Mouse (Mus musculus) layer of hippocampus, adult 2 months (tissue): Measurements from ENCODE around the gene Syngr2. TPM values are rescaled to one million over a fixed set of nuclear protein-coding genes. Genes with fewer than 3 reads are reported as not detected.
"Not testable (repeated sequence)": the region's sequence is repeated elsewhere in the genome, so short reads cannot be mapped to it uniquely, and the experiment has no call there.

Experiments
- DNase-seq, 2 experiments: peaks; one replicate each; pipeline ENCODE4 v3.0.0; 2022; ENCODE audit warnings: low spot score in 2 of 2
- H3K27ac ChIP-seq: fragments of 200-600 bp; 2 replicates; pipeline ENCODE4 v1.8.1; 2022
- H3K4me3 ChIP-seq: fragments of 200-600 bp; 2 replicates; pipeline ENCODE4 v1.8.1; 2022; ENCODE audit warnings: mild to moderate bottlenecking
- CTCF ChIP-seq: fragments of 200-600 bp; conservative IDR thresholded peaks from 2 replicates; pipeline ENCODE4 v1.8.1; 2022; ENCODE audit warnings: antibody characterized with exemption, mild to moderate bottlenecking, moderate library complexity
- total RNA-seq, 2 experiments: library from RNA; stranded (reverse); gene quantifications; 2 replicates each; pipeline ENCODE4 v1.2.3; 2021

Syngr2 gene
- total RNA-seq, 2 experiments from 2014 or later, result 10.2 to 13.4 TPM

DNA sequence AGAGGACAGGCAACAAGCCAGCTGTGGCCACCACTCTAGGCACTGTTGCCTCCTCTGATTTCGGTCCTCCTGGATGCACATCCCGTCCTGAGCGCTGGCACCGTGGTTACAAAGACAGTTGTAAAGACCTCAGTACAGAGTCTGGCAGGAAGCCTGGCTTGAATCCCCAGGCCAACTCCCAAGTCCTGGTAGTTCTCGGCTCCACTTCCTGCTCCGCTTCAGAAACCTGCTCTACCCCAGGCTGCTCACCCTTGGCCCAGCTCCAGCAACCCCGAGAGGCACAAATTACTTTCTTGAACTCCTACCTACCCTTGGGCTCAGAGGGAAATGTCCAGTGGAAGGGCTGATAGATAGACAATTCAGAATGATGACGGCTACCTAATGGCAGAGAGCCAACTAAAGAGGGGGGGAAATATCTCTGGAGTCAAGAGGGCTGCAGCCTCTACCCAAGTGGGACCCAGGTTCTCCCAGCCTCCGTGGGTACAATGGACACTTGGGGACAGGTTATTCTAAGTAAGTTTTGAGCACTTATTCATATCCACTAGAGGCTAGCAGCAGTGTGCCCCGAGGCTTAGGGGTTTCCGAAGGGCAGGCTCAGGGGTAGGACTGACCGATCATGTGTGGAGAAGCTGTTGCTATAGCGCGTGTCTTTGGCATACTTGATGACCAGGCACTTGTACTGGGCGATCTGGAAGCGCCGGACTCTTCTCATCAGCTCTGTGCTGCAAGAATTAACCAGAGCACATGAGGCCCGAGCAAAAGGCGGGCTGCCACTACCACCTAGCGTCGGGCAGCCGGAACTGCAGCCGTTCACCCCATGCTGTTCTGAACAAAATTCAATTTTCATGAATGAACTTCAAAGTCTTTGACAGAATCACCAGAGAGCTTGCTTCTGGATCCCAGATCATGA lies 14.8 kb downstream of the Syngr2 start:
- H3K4me3 ChIP-seq, result peak overlapping the region; percentile 36
- no peak overlapping the region for H3K27ac ChIP-seq

DNA sequence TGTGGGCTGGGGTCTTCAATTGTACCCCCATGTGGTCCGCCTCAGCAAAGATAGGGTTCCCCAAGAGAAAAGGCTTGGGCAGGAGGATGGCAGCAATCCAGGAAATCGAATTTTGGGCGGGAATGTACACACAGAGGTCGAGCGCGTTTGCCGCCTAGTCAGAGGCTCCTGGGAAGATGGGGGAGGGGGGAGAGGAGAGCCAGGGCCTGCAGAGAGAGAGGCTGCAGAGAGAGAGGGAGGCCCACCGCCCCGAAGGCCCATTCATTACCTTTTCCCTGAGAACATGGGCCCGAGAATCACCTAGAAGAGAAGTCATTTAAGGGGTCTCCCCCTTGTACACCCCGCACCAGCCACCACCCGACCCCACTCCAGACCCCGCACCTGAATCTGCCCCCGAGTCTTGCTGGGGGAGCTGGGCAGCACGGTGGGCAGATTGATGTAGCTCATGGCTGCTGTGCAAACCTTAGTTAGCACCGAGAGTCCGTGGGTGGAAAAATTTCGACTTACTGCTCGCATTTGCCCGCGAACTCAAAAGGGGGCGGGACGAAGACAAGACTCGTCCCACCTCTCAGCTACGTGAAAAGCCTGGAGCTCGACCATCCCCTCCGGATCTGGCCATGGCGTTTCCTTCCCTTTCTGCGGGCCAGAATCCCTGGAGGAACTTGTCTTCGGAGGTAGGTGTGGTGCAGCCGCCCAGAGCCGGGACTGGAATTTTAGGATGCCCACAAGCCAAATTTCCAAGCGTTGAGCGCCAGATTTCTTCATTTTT lies 16.0 kb downstream of the Syngr2 start, which contains the start of the genes Afmid and Tk1:
Gene Afmid (plus strand): TSS at position 592 of the 769 bp plus-strand sequence.
Gene Tk1 (minus strand): TSS at position 760 of the 769 bp plus-strand sequence.
- no peak for TF ChIP-seq CTCF
- no peak for DNase-seq
- Histone ChIP-seq H3K27ac (no peak within 1 kb of the TSS), H3K4me3 (peak within 1 kb of the TSS; percentile 28)

More for the DNA sequence above, 14.8 kb downstream of the Syngr2 start:
- DNase-seq, result peak; percentile 69 to 79
- peak; percentile 97 for TF ChIP-seq CTCF

DNA sequence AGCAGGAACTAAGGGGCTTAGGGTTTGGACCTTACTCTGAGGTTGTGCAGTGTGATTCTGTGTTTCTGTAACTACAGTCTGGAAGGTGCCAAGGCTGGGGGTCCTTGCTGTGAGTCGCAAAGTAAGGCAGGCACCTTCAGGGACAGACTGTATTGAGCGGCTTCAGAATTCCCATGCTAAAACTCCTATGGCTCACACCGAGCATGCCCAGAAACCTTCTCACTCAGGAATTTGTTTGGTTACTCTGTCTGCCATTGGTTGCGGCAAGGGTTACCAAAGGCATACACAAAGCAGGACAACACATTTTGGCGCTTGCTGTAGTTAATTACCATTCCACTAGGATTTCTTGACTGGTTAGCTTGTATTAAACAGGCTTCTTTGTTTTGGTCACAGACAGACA lies 16.7 kb downstream of the Syngr2 start:
- H3K4me3 ChIP-seq, result peak overlapping the region; percentile 28; the same call in 1 of the 2 replicates
- no peak overlapping the region for H3K27ac ChIP-seq
- TF ChIP-seq CTCF, result no peak
- DNase-seq, result no peak

DNA sequence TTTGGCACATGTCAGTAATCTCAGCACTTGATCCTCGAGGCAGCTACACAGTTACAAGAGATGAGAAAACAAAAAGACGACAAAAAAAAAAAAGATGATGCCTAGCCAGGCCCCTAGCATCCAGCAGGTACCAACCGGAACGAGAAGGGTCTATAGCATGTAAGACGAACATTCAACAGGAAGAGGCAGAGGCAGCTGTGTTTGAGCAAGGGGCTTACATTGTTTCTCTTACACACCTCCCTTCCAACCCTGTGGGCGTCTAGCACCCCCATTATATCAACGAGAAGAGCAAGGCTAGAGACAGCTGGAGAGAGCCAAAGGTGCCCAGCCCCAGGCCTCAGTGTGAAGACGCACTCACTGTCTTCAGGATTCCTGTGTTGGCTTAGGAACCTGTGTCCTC lies 17.4 kb downstream of the Syngr2 start:
- no peak for TF ChIP-seq CTCF
- Histone ChIP-seq H3K27ac (no peak overlapping the region), H3K4me3 (no peak overlapping the region)
- no peak for DNase-seq

DNA sequence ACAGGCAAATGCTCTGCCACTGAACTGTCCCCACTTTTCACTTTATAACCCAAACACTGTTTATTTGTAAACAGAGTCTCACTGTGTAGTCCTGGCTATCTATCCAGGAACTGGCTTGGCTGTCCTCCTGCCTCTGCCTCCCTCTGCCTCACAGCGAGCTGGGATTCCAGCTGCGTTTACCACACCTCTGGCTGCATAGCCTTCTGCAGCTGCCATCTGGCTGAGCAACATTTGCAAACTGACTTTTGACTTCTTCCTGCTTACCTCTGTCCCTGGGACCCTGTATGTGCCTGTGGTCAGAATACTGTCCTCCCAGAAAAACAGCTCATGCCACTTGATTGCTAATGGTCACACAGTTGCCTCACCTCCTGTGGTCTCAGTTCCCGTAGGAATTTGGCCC lies 17.9 kb downstream of the Syngr2 start:
- no peak for DNase-seq
- Histone ChIP-seq H3K4me3 (no peak overlapping the region), H3K27ac (no peak overlapping the region)
- no peak for TF ChIP-seq CTCF

DNA sequence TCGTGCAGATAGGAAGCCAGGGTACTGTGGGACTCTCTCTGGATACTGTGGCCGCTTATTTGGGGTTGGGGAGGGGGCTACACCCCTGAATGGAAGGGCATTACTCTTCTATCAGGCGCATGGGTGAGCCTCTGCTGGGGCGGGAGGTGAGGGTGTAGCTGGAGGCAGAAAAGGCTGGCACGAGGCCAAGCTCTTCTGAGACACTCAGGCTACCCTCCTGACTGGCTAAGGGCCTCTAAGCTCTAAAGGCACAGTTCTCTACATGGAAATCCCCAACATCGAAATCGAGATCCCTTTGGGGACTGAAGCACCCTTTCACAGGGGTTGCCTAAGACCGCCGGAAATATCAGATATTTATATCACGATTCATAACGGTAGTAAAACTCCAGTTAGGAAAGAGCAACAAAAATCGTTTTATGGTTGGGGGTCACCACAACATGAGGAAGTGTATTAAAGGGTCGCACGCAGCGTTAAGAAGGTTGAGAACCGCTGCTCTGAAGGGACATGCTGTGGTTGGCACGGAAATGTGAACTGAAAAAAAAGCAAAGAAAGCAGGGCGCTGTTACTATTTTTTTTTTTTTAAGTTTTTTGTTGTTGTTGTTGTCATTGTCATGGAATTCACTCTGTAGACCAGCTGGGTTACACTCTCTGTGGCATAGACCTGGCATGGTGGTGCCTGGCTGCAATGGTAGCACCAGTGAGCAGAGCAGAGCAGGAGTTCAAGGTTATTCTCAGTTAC lies 18.9 kb downstream of the Syngr2 start:
- Histone ChIP-seq H3K4me3 (no peak overlapping the region), H3K27ac (peak overlapping the region; percentile 47)
- TF ChIP-seq CTCF, result no peak
- no peak for DNase-seq

DNA sequence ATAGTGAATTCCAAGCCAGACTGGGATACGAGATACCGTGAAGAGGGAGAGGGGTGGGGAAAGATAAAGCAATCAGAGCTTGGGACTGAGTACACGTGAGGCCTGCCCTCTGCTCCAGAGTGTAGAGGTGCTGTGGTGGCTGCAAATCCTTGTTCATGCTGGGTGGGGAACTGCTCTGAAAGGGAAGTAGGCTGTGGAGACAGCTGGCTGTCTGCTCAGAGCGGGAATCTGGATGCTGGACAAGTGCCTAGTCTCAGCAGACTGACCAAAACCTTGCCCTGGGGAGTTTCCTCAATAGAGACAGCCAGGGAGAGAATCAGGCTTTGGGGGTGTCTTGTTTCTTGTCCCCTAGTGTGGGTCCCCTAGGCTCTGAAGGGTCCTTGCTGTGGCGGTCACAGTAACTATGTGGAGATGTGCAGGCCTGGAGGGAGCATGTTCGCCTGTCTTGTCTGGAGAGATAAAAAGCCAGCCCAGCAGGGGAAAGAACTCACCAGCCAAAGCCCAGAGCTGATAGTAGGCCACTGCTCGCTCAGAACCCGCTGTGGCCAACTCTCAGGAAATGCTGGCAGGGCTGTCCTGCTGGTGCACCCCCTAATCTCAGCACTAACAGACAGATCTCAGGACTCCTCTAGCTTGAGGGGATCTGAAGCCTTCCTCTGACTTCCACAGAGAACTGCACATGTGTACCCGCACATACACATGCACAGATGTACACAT lies 19.6 kb downstream of the Syngr2 start:
- Histone ChIP-seq H3K27ac (peak overlapping the region; percentile 47), H3K4me3 (no peak overlapping the region)
- DNase-seq, result no peak
- no peak for TF ChIP-seq CTCF

DNA sequence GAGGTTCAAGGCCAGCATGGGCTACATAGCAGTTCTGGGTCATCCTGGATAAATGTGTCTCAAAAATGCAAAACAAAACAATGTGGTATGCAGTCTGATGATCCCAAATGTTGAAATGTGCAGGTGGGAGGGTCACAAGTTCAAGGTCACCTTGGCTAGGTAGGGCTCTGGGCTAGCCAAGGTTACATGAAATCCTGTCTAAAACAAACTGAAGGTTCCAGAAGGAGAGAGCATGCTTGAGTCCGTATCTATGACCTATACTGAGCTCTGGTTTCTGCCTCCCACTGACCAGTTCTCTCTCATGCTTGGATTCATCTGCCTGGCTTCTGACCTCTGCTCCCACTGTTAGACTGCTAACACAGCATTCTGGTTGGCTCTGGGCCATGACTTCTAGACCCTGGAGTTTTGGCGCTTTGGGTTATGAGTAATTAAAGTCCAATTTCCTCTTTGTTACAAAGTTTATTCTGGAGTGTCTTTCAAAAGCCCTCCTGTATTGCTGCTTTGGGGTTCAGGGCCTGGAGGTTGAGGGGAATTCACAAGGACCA lies 20.3 kb downstream of the Syngr2 start:
- DNase-seq, result no peak
- Histone ChIP-seq H3K4me3 (no peak overlapping the region), H3K27ac (peak overlapping the region; percentile 47; the same call in 1 of the 2 replicates)
- TF ChIP-seq CTCF, result no peak

DNA sequence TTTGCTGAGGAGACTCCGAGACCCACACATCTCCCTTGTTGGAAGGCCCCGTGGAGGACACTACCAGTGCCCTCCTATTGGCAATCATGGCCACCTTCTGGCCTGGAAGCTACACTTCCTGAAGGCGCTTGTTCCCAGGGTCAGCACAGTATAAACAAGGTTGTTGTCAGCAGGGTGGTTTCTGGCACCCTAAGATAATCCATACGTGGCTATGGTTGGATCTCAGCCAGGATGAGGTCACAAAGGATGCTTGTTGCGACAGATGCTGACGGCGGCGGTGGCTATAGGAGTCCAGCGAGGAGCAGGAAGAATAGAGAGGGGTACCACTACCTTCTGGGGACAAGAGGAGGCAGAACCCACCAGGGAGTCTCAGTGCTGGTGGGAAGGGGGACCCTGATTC lies 20.9 kb downstream of the Syngr2 start:
- no peak for TF ChIP-seq CTCF
- no peak overlapping the region for H3K27ac ChIP-seq
- no peak for DNase-seq
- no peak overlapping the region for H3K4me3 ChIP-seq

DNA sequence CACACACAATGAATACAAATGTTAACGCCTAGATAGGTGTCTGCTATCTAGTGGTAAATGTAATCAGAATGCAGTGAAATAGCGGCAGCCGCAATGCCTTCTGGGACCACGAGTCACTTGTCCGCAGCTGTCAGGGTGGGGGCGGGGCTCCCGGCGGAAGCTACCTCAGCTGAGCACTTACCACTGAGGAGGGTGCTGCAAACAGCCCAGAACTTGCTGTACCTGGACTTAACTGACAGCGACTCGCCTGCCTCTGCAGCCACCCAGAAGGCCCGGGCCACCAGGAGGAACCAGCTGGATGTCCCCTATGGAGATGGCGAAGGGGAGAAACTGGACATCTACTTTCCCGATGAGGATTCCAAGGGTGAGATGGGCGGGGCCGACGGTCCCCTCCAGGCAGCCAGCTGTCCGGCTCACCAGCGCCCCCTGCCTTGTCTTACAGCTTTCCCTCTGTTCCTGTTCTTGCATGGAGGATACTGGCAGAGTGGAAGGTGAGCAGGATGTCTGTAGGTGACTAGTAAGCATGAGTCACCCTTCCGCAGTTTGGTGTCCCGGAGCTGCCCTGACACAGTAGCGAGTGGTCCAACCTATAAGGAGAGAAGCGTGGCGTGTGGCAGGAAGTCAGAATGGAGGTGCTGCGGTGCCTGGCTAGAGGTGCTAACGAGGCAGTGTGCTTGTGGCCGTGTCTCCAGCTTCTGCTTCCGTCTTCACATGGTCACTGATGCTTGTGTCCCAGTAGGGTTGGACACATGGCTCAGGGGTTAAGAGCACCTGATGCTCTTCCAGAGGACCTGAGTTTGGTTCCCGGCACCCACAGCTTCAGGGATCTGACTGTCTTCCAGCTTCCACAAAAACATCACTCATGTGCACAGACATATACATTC lies 22.9 kb downstream of the Syngr2 start:
- TF ChIP-seq CTCF, result peak; percentile 81
- Histone ChIP-seq H3K4me3 (peak overlapping the region; percentile 49), H3K27ac (no peak overlapping the region)
- DNase-seq, result peak; percentile 44 to 69

DNA sequence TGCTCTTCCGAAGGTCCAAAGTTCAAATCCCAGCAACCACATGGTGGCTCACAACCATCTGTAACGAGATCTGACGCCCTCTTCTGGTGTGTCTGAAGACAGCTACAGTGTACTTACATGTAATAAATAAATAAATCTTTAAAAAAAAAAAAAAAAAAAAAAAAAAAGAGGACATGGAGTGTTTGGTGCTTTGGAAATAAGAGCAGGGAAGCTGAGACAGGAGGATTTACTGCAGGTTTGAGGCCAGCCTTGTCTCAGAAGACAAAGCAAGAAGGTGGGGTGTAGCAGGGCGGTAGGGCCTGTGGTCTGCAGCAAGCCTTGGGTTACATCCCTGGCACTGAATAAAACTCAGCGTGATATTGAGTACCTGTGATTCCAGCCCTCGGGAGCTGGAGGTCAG lies 24.0 kb downstream of the Syngr2 start:
- DNase-seq, H3K4me3 ChIP-seq, H3K27ac ChIP-seq: not testable (repeated sequence)
